Mouse (Mus musculus) heart, postnatal 10 days (tissue): ENCODE measurements around the gene Srgn. TPM values are rescaled to one million over a fixed set of nuclear protein-coding genes. Genes with fewer than 3 reads are reported as not detected.
A peak's percentile ranks its signal among the peaks of the same experiment; 100 is the strongest.
"Not testable (repeated sequence)": the region's sequence is repeated elsewhere in the genome, so short reads cannot be mapped to it uniquely, and the experiment has no call there.

Experiments used
- DNase-seq, 2 experiments: peaks; one replicate each; pipeline ENCODE4 v3.0.0; 2021
- intact Hi-C: fragments of 180-260 bp; cut with DNase I; formaldehyde crosslinking; loops from one replicate; pipeline ENCODE4 v1.15.1; 2025
- total RNA-seq, 2 experiments: library from RNA; stranded (reverse); gene quantifications; 2 replicates each; pipeline ENCODE4 v1.2.3; 2021

Gene Srgn
- total RNA-seq, 2 experiments from 2014 or later: 31.1 to 33.4 TPM

DNA sequence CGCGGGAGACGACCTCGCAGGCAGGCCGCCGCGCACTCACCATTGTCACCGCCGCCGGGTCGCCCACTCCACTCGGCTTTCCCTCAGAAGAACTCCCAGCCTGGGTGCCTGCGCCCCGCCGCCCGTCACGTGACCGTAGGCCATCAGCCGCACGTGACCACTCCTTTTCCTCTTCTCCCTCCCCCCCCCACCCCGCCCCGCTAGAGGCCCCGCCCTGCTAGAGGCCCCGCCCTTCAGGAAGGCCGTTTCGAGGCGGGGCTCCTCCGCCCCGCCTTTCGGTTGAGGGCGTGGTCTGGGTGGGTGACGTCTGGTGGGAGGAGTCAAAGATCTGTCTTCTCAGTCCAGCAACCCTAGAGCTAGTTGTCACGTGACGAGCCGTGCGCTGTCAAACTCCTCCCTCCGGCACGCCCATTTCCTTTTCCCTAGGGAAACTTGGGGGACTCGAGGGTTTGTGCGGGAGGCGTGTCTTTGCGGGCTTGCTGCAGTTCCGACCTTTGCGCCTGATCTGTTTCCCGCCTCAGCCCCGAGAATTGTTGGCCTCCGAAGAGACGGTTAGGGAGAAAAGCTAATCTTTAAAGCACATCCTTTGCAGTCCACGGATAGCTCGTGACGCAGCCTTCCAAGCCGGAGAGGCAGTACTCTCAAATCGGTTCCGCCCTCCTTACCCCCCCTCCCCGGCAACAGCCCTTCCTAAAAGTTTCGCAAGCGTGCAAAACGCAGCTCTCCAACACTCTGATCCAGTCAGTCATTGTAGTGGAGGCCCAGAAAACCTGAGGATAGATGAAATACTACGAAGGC is 40.4 kb downstream of the Srgn start, which contains the start of gene Vps26a:
Gene Vps26a (minus strand): TSS at position 188 of the 798 bp plus-strand sequence.
- intact Hi-C loops: loop anchor here (5.0 kb wide), 2 partner anchors 40 to 165 kb away; partner anchors contain the start of genes 4930507D05Rik, Ddx50 and Supv3l1
- DNase-seq: peak; percentile 99 to 100

DNA sequence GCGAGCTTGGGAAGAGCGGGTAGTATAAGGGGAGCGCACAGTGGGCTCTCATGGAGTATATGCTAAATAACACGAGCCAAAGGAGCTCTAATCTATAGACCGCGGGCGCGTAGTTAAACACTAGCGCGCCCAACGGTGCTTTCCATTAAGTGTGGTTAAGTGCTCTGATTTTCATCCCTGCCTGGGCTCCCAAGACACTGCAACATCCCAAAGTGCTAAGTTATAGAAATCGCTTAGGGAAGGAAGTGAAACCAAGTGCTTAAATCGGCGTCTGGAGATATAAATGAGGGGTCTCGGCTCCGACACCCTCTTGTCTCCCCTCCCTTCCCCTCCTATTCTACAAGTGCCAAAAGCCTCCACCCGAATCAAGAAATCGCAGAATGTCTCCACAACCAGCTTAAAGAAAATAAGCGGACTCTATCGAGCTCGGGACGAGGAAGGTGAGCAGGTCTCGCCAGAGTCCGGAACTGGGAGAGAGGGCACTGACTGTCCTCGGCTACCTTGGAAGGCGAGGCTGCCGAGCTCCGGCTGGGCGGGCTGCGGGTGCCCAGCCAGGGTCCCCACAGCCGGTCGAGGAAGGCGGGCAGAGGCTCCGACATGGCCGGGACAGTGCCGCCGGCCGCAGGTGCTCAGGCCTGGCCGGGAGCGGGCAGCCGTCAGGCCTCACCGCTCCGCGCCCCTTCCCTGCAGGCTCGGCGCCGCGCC is 41.2 kb downstream of the Srgn start:
- intact Hi-C loops: loop anchor here (5.0 kb wide), 2 partner anchors 39 to 166 kb away; partner anchors contain the start of genes 4930507D05Rik, Ddx50 and Supv3l1
- DNase-seq: no peak

DNA sequence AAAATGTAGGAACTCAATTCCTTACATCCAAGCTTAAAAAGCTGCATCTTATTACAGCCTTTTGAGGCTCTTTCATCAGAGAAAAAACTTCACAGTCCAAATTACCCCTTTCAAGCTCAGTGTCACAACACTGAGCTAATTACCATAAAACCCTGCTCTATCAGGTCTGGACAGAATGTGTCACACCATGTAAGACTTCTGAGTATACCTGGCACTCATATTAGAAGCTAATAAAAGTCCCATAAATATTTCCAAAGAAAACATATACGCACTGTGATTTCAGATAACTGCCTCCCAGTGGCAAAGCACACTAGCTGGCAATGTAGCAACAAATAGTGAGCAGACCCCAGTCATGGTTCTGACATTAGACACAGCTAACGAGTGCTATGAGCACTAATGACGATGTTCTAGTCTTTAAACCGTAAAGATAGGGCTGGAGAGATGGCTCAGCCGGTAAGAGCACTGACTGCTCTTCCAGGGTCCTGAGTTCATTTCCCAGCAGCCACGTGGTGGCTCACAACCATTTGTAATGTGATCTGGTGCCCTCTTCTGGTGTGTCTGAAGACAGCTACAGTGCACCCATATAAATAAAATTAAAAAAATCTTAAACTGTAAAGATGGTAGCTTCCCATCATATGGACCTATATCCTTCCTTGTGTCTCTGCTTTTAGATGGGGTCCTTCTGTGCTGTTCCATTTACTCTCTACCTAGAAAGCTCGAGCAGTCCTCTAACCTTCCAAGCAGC is 46.0 kb downstream of the Srgn start:
- no peak for DNase-seq
- intact Hi-C loops: no loop called here

DNA sequence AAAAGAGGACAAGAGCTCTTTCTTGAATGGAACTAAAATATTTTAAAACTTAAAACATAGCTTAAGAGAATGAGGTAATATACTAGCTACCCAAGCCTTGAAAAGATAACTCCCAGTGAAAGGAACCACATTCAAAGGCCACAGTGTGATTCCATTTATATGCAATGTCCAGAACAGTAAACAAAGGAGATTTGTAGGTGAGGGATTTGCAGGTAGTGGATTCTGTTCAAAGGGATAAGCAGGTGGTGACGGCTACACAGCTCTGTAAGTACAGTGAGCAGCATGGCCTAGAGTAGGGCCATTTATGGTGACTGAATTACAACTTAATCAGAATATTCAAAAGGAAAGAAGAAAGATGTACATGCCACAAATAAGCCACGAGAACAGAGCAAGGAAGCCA is 50.3 kb downstream of the Srgn start:
- no peak for DNase-seq
- intact Hi-C loops: no loop called here

DNA sequence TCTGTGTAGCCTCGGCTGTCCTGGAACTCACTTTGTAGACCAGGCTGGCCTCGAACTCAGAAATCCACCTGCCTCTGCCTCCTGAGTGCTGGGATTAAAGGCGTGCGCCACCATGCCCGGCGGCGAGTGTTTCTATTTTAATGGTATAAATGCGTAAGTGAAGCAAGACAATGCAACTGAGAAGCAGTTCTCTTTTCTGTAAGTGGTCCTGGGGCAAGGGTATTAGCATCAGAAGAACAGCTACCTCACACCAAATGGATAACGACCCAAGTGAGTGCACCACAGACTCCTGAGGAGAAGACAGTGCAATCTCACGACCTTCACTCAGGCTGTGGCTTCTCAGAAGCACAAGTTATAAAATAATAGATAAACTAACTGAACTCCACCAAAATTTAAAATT is 52.3 kb downstream of the Srgn start:
- no peak for DNase-seq
- intact Hi-C loops: no loop called here

DNA sequence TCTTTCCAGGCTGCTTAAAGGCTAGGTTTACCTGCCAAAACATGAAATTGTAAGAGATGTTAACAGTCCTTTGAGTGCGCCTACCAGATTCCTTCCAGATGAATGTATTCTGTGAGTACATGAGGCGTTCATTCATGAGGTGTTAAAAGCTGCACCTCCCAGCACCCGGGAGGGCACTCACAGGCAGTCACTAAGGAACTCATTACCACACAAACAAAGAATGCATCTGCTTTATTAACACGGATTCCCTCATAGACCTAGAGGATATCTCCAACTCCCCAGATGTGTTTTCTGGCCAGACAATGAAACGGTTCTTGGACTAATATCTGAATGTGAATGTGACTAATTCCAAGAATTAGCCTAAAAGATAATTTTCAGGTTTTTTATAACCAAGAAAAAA is 56.1 kb downstream of the Srgn start:
- intact Hi-C loops: no loop called here
- no peak for DNase-seq

DNA sequence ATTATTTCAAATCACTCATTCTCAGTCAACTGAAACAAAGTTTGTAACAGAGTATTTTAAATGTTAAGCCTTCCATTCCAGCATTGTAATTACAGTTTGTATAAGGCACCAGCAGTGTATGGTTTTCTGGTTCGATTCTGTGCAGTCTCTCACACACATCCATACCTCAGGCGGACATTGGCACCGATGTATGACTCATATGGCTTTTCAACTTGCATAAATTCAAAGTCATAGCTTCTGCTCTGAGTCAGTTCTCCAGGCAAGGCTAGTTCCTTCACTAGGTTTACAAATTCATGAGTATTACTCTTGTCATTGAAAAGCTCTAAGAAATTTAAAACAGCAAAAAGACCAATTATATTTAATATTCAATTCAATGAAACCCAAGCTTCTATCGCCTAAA is 57.5 kb downstream of the Srgn start:
- no peak for DNase-seq
- intact Hi-C loops: no loop called here

DNA sequence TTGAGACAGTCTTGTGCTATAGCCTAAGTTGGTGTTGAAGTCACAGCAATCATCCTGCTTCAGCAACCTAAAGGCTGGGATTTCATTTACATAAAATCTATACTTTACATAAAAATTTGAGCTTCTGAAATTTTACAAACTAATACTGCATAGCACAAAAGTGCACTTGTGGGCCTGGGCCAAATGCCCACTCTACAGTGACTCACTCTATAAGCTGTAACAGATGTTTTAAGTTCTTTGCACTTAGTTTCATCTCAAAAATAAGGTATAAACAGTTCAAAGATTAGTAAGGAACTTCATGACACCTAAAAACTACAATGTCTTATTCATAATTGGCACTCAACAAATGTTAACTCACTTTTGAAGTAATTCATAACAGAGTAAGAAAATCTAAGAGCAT is 65.9 kb downstream of the Srgn start:
- intact Hi-C loops: no loop called here
- DNase-seq: no peak

DNA sequence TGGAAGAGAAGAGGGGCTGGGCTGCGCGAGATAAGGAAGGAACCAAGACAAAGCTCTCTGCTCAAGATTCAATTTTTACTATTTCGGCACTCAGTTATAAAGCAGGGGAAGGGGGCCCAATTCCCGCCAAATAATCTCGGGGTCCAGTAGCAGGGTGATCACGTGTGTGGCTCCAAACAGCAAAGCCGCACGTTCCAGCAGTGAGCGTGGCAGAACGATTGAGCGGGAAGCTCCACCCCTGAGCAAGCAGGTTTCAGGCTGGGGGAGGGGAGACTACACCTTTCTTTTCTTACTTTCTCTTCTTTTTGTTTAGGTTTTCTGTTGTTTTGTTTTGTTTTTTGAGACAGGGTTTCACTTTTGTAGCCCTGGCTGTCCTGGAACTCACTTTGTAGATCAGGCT is 75.2 kb downstream of the Srgn start:
- intact Hi-C loops: not testable (repeated sequence)

DNA sequence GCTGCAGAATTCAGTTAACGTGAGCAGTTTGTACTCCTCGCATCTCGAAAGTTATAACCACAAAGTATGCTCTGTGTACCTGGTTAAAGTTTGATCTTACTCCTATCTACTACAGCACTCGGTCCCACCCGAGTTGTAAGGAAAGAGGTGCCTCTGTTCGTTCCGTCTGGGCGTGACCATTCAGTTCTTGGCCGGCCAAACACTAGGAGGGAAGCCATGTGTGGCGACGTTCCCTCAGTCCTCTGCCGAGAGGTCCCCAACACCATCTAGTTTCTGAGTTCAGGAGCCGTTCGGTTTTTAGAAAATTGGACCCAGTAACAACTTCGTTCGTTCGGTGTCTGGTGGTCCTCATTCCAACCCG is 77.0 kb downstream of the Srgn start:
- no peak for DNase-seq
- intact Hi-C loops: no loop called here

More for the DNA sequence above, 75.2 kb downstream of the Srgn start:
- not testable (repeated sequence) for DNase-seq

DNA sequence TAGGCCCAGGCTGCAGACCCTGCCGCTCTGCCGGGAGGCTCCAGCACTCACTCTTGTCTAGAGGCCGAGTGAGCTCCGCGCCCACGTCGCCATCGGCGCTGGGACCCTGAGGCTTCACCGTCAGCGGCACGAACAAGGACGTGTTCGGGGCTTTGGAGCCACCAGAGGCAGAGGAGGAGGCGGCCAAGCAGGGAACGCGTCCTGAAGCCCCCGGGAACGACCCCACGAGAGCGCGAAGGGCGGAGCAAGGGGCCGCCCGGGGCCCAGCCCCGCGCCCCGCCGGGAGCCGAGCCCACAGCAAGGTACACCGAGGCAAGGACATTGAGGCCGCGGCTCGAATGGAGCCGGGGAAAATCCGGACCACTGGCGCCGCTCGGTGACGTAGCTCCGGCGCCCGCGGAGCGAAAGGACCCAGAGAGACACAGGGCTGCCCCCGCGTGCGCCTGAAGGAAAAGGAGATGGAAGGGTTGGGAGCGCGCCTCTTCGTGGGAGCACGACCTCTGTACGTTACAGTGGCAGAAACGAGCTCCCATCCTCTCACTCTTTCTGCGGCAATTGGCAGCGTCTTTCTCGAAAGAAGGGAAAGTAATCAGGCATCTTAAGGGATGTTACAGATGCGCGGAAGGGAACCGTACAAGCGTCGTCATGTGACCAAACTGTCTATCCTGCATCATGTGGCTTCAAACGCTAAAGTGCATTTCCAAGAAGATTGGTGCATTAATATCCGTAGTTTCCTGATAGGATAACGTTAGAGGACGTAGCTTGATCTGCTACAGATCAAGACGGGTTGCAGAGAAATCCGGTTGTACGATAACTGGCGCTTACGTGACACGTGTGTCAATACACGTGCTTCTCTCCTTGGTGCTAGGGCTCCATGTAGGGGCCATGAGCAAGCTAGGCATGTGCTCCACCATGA is 77.6 kb downstream of the Srgn start, which contains the start of the genes 4930507D05Rik and Supv3l1:
Gene 4930507D05Rik (plus strand): TSS at position 126 of the 916 bp plus-strand sequence.
Gene Supv3l1 (minus strand): TSS at position 375 of the 916 bp plus-strand sequence.
- peak; percentile 95 to 97 for DNase-seq
- intact Hi-C loops: loop anchor here (5.0 kb wide), 1 partner anchor 38 kb away; the partner anchor contains the start of gene Vps26a

Other genes starting within 250 kb of the Srgn start
- 100 to 1,000 TPM; 167 to 178 TPM for gene Hk1, start 147.5 kb downstream of the Srgn start, total RNA-seq
- not detected for gene Hkdc1, start 105.0 kb downstream of the Srgn start, total RNA-seq
- under 1 TPM; 0.27 to 0.45 TPM for gene 4930507D05Rik, start 78.0 kb downstream of the Srgn start, total RNA-seq
- 10 to 100 TPM; 35.6 to 39.2 TPM for gene Supv3l1, start 77.7 kb downstream of the Srgn start, total RNA-seq
- 10 to 100 TPM; 50.5 to 53.9 TPM for gene Vps26a, start 40.6 kb downstream of the Srgn start, total RNA-seq
- 10 to 100 TPM; 36.0 to 36.5 TPM for gene Kif1bp, start 51.0 kb upstream of the Srgn start, total RNA-seq
- 10 to 100 TPM; 36.6 to 38.2 TPM for gene Ddx21, start 74.8 kb upstream of the Srgn start, total RNA-seq
- gene Ddx50, start 123.8 kb upstream of the Srgn start, total RNA-seq: 10 to 100 TPM; 78.8 to 80.0 TPM
- 1 to 10 TPM; 1.1 to 2.4 TPM for gene Stox1, start 198.7 kb upstream of the Srgn start, total RNA-seq